In genomic region chr14:68189876-68190275, GRCm38 (mm10) we compare ENCODE assay signal across 26 mouse cellular contexts.
DNase-seq lines count a peak whose midpoint lies in the region; ATAC-seq lines count a peak whose summit lies in the region.
"Had no signal": no experiment of that assay in that cellular context is flagged by ENCODE, and none has a peak within 500 bp of the region (broad histone marks: within the 10 kb centered on the region; RNA-seq: fewer than 3 reads in every experiment).

No protein-coding gene starts in this region.

- no peaks in the 10 kb centered on the region for H3K36me3 ChIP-seq in heart, embryonic 12.5 days
- H3K36me3 ChIP-seq in neural tube, embryonic 13.5 days, result no peaks in the 10 kb centered on the region
- H3K36me3 ChIP-seq: embryonic facial prominence, embryonic 10.5 days; embryonic facial prominence, embryonic 13.5 days; forebrain, embryonic 12.5 days; forebrain, embryonic 15.5 days; G1E; heart, embryonic 10.5 days; hindbrain, embryonic 15.5 days; intestine, embryonic 15.5 days had no signal

- no peaks in the 10 kb centered on the region for H3K9me3 ChIP-seq in heart, embryonic 12.5 days (replicated peaks)
- no peaks in the 10 kb centered on the region for H3K9me3 ChIP-seq in neural tube, embryonic 13.5 days
- H3K9me3 ChIP-seq: embryonic facial prominence, embryonic 10.5 days; embryonic facial prominence, embryonic 13.5 days; forebrain, embryonic 12.5 days; forebrain, embryonic 15.5 days; heart, embryonic 10.5 days; hindbrain, embryonic 15.5 days; intestine, embryonic 15.5 days had no signal

- no peaks in the 10 kb centered on the region for H3K27me3 ChIP-seq in heart, embryonic 12.5 days (replicated peaks)
- no peaks in the 10 kb centered on the region for H3K27me3 ChIP-seq in neural tube, embryonic 13.5 days
- H3K27me3 ChIP-seq: CH12.LX; embryonic facial prominence, embryonic 13.5 days; forebrain, embryonic 12.5 days; forebrain, embryonic 15.5 days; hindbrain, embryonic 15.5 days; intestine, embryonic 15.5 days had no signal

- peak; percentile 60 for DNase-seq in heart, adult 11 months
- DNase-seq in neural tube, embryonic 10.5 days (ENCODE audit: extremely low spot score, low spot score), result no peak
- DNase-seq in MN1 (ENCODE audit: low spot score), result peak; percentile 67
- no peak for DNase-seq in natural killer cell, adult 2 months (ENCODE audit: low spot score in 2 of 2)
- DNase-seq: adrenal gland, adult 2 months; adrenal gland, postnatal 14 days; B cell, adult 2 months; cerebellum, adult 18-20 months; cerebellum, adult 9-10 months; cerebellum, postnatal 14 days; embryo, embryonic 11 days; gastrocnemius, postnatal 25 days; heart, adult 2 months; kidney, adult 11 months had no signal

- ATAC-seq in heart, embryonic 12.5 days (ENCODE audit: insufficient number of reproducible peaks, low FRiP score), result no peak
- 0 out of 2 replicates have a peak, but pooled peaks have one; percentile 23 for ATAC-seq in neural tube, embryonic 13.5 days (ENCODE audit: low read depth)
- ATAC-seq: forebrain, embryonic 15.5 days; intestine, embryonic 15.5 days had no signal

- H3K4me2 ChIP-seq in heart, embryonic 12.5 days, result no peak overlapping the region
- H3K4me2 ChIP-seq in neural tube, embryonic 13.5 days, result no peak overlapping the region
- H3K4me2 ChIP-seq: embryonic facial prominence, embryonic 13.5 days; forebrain, embryonic 12.5 days; forebrain, embryonic 15.5 days; hindbrain, embryonic 15.5 days; intestine, embryonic 15.5 days had no signal

- no peaks in the 10 kb centered on the region for H3K4me1 ChIP-seq in heart, embryonic 12.5 days (replicated peaks)
- no peaks in the 10 kb centered on the region; the same call in 1 of the 2 replicates for H3K4me1 ChIP-seq in neural tube, embryonic 13.5 days (replicated peaks)
- H3K4me1 ChIP-seq: embryonic facial prominence, embryonic 13.5 days; forebrain, embryonic 15.5 days; heart, embryonic 10.5 days; intestine, embryonic 15.5 days had no signal

- 71% methylated on average over 4 of the region's 4 CpGs for WGBS in heart, embryonic 12.5 days
- 30% methylated on average over 4 of the region's 4 CpGs for WGBS in neural tube, embryonic 13.5 days

- H3K9ac ChIP-seq in heart, embryonic 12.5 days, result no peak overlapping the region
- H3K9ac ChIP-seq in neural tube, embryonic 13.5 days, result no peak overlapping the region
- H3K9ac ChIP-seq: embryonic facial prominence, embryonic 13.5 days; forebrain, embryonic 12.5 days; forebrain, embryonic 15.5 days; hindbrain, embryonic 15.5 days; intestine, embryonic 15.5 days had no signal

- no peak overlapping the region for H3K27ac ChIP-seq in heart, embryonic 12.5 days (ENCODE audit: poor library complexity, severe bottlenecking)
- 0 out of 2 replicates have a peak overlapping the region, but pooled peaks have one; percentile 4 for H3K27ac ChIP-seq in neural tube, embryonic 13.5 days (replicated peaks)
- H3K27ac ChIP-seq: embryonic facial prominence, embryonic 10.5 days; embryonic facial prominence, embryonic 13.5 days; forebrain, embryonic 12.5 days; forebrain, embryonic 15.5 days; heart, adult 2 months; heart, embryonic 10.5 days; hindbrain, embryonic 15.5 days; intestine, embryonic 15.5 days had no signal

- no peak overlapping the region for H3K4me3 ChIP-seq in heart, embryonic 12.5 days
- no peak overlapping the region for H3K4me3 ChIP-seq in neural tube, embryonic 13.5 days
- H3K4me3 ChIP-seq: embryonic facial prominence, embryonic 10.5 days; embryonic facial prominence, embryonic 13.5 days; erythroblast, embryonic 14.5 days; forebrain, embryonic 12.5 days; forebrain, embryonic 15.5 days; heart, adult 2 months; heart, embryonic 10.5 days; hindbrain, embryonic 15.5 days; intestine, embryonic 15.5 days had no signal

Comparison
In these comparisons a context has a peak if more than half of its experiments do, and no peak if none do; other contexts are left out.
1. DNase-seq: peak in heart, adult 11 months (single experiment) and MN1 (single experiment); none in neural tube, embryonic 10.5 days (single experiment) and natural killer cell, adult 2 months (0 of 2).